Mouse (Mus musculus): ENCODE data around the gene Lrrfip1.
A peak's percentile ranks its signal among the peaks of the same experiment; 100 is the strongest.

The Lrrfip1 gene

GRCm38 (mm10) chr1:90998268-90998890 lies at the start of gene Lrrfip1:
Lrrfip1 (plus strand) TSS chr1:90998737.
- DNase-seq: peak; percentile 70 to 82

- no peak for DNase-seq
These were observed 49.2 kb upstream of the Lrrfip1 start for GRCm38 (mm10) chr1:90949309-90949708.

- no peak for DNase-seq
These were observed 46.9 kb upstream of the Lrrfip1 start for GRCm38 (mm10) chr1:90951670-90952069.

GRCm38 (mm10) chr1:90952808-90953207 lies 45.7 kb upstream of the Lrrfip1 start, which contains the start of gene Prlh:
Prlh (plus strand) TSS chr1:90953108.
- no peak for DNase-seq

- no peak for DNase-seq
These were observed 44.8 kb upstream of the Lrrfip1 start for GRCm38 (mm10) chr1:90953688-90954087.

GRCm38 (mm10) chr1:90956245-90957096 lies 42.1 kb upstream of the Lrrfip1 start:
- DNase-seq: peak; percentile 68 to 74

GRCm38 (mm10) chr1:90962526-90962925 lies 36.0 kb upstream of the Lrrfip1 start:
- DNase-seq: peak in 1 of 2 experiments; percentile 30

- DNase-seq: peak; percentile 29 to 45
These were observed 35.5 kb upstream of the Lrrfip1 start for GRCm38 (mm10) chr1:90962994-90963393.

- DNase-seq: peak in 1 of 2 experiments; percentile 54
These were observed 31.0 kb upstream of the Lrrfip1 start for GRCm38 (mm10) chr1:90967583-90967982.

GRCm38 (mm10) chr1:90968649-90969048 lies 29.9 kb upstream of the Lrrfip1 start:
- DNase-seq: no peak

GRCm38 (mm10) chr1:90969347-90969784 lies 29.2 kb upstream of the Lrrfip1 start, which contains the start of gene Rab17:
Rab17 (minus strand) TSS chr1:90969661.
- DNase-seq: peak; percentile 52 to 68

GRCm38 (mm10) chr1:90969881-90970390 lies 28.6 kb upstream of the Lrrfip1 start:
- no peak for DNase-seq

GRCm38 (mm10) chr1:90972911-90973573 lies 25.5 kb upstream of the Lrrfip1 start:
- DNase-seq: peak; percentile 97 to 99

- no peak for DNase-seq
These were observed 25.0 kb upstream of the Lrrfip1 start for GRCm38 (mm10) chr1:90973574-90973911.

- peak; percentile 46 to 64 for DNase-seq
These were observed 23.5 kb upstream of the Lrrfip1 start for GRCm38 (mm10) chr1:90974906-90975649.

- no peak for DNase-seq
These were observed 22.6 kb upstream of the Lrrfip1 start for GRCm38 (mm10) chr1:90975960-90976359.

GRCm38 (mm10) chr1:90980638-90981330 lies 17.8 kb upstream of the Lrrfip1 start:
- no peak for DNase-seq

GRCm38 (mm10) chr1:90981346-90981745 lies 17.2 kb upstream of the Lrrfip1 start:
- no peak for DNase-seq

GRCm38 (mm10) chr1:90995916-90996315 lies 2.6 kb upstream of the Lrrfip1 start:
- DNase-seq: no peak

GRCm38 (mm10) chr1:90997136-90997535 lies 1.4 kb upstream of the Lrrfip1 start:
- DNase-seq: no peak

GRCm38 (mm10) chr1:90997641-90998040 lies 896 bp upstream of the Lrrfip1 start:
- no peak for DNase-seq

Data from kidney, postnatal 4 days (tissue).